ENCODE assay signal across 9 mouse cellular contexts in the genomic region with DNA sequence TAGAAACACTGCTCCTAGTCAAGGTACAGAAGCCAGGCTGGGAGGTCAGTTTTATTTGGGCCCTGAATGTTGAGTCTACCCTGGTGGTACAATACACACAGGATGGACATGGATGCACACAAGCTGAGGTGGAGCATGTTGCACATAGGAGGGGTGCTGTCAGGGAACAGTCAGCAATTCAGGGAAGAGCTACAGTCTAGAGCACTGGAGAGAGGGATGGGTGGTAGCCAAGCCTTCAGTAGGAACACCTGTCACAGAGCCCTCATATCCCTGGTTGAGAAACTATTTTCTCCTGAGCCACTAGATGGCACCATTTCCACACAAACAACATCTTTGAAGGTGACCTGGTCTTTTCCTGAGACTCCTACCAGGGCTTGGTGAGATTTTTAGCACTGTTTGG. TPM values are rescaled to one million over a fixed set of nuclear protein-coding genes. Genes with fewer than 3 reads are reported as not detected.
A peak's percentile ranks its signal among the peaks of the same experiment; 100 is the strongest.
DNase-seq lines count a peak whose midpoint lies in the region; TF ChIP-seq lines count a peak whose summit lies in the region.
"Had no signal": no experiment of that assay in that cellular context is flagged by ENCODE, and none has a peak within 500 bp of the region (broad histone marks: within the 10 kb centered on the region; RNA-seq: fewer than 3 reads in every experiment).

No protein-coding gene starts in this region.

- peak; percentile 82 to 89 for TF ChIP-seq CTCF in CH12.LX (conservative IDR thresholded peaks at IDR 0.05 in 1 of 2, IDR thresholded peaks at IDR 0.05 in 1 of 2; ENCODE audit: low read depth in 2 of 2, low read length in 2 of 2)

- peaks cover 23% of the 10 kb centered on the region for H3K27me3 ChIP-seq in CH12.LX (replicated peaks)

- no peaks in the 10 kb centered on the region for H3K9me3 ChIP-seq in CH12.LX (replicated peaks; ENCODE audit: low read length)

- H3K4me1 ChIP-seq in CH12.LX (ENCODE audit: control insufficient read depth in 1 of 2, insufficient read depth in 2 of 2): no peaks in the 10 kb centered on the region

- DNase-seq in adrenal gland, adult (ENCODE audit: inconsistent age in 2 of 2, low spot score in 1 of 2): peak; percentile 14 to 72
- DNase-seq in adrenal gland, postnatal 4 days (ENCODE audit: low spot score in 2 of 2): no peak
- DNase-seq in CH12.LX (ENCODE audit: extremely low read depth): peak; percentile 65
- DNase-seq in cerebellum, postnatal 10 days: peak; percentile 88 to 89
- DNase-seq in heart, postnatal 36 days: peak; percentile 5 to 8
- DNase-seq in layer of hippocampus, postnatal 10 days (ENCODE audit: low spot score in 2 of 2): peak; percentile 37 to 60
- peak; percentile 27 for DNase-seq in neural tube, embryonic 10.5 days (ENCODE audit: extremely low spot score, low spot score)
- no peak for DNase-seq in spleen, postnatal 10 days (ENCODE audit: low spot score in 2 of 2)

- in situ Hi-C loops in CH12.LX (cut with MboI; ENCODE audit: low pct_ligation_motif_present, low pct_unique_long_range_greater_than_20kb, low sequenced_read_pairs): loop anchor here (10.0 to 25.0 kb wide), 3 partner anchors 325 to 853 kb away; no protein-coding TSS in a partner anchor

- intact Hi-C loops in heart, postnatal 36 days (cut with DNase I): loop anchor here (1.0 kb wide), 1 partner anchor 839 kb away; no protein-coding TSS in a partner anchor

- TF ChIP-seq POLR2A in CH12.LX (IDR thresholded peaks at IDR 0.05; ENCODE audit: low read depth, low read length): no peak

- H3K79me2 ChIP-seq in CH12.LX (replicated peaks; ENCODE audit: control insufficient read depth, extremely low read depth, insufficient read depth, poor library complexity, severe bottlenecking): no peaks in the 10 kb centered on the region

- dilution Hi-C loops in CH12.LX (cut with MboI; ENCODE audit: extremely low pct_ligation_motif_present, extremely low pct_unique_long_range_greater_than_20kb, low sequenced_read_pairs): no loop called here

- no peak overlapping the region for H3K4me3 ChIP-seq in CH12.LX (replicated peaks in 1 of 3; ENCODE audit: low read depth in 2 of 3, low read length in 2 of 3, poor library complexity in 1 of 3)

- TF ChIP-seq RAD21 in CH12.LX (IDR thresholded peaks at IDR 0.05; ENCODE audit: low read depth, low read length): peak; percentile 90

- no peak overlapping the region for H3K27ac ChIP-seq in CH12.LX (ENCODE audit: insufficient read depth, low read depth)

- no peak overlapping the region for H3K9ac ChIP-seq in CH12.LX (ENCODE audit: insufficient read depth, low read depth)

- no peaks in the 10 kb centered on the region for H3K36me3 ChIP-seq in CH12.LX (replicated peaks in 1 of 2; ENCODE audit: control insufficient read depth in 1 of 2, insufficient read depth in 1 of 2, low read length in 1 of 2)

- no peak for TF ChIP-seq EP300 in CH12.LX (IDR thresholded peaks at IDR 0.05; ENCODE audit: low read length)

- H3K4me2 ChIP-seq in CH12.LX (ENCODE audit: insufficient read depth, low read depth, poor library complexity, severe bottlenecking): no peak overlapping the region

TF ChIP-seq in CH12.LX, 34 proteins besides CTCF, POLR2A, EP300 and RAD21:
- peak; percentile 32; the same call in 1 of the 2 replicates for TF ChIP-seq ZC3H11A (IDR thresholded peaks at IDR 0.05; ENCODE audit: low read depth, low read length)
- TF ChIP-seq SIN3A (IDR thresholded peaks at IDR 0.05; ENCODE audit: low read length): no peak
- no peak for TF ChIP-seq MEF2A (IDR thresholded peaks at IDR 0.05; ENCODE audit: borderline replicate concordance, low read depth, low read length)
- TF ChIP-seq SMC3 (IDR thresholded peaks at IDR 0.05; ENCODE audit: low read depth, low read length): peak; percentile 63

RNA-seq across cellular contexts. Expression of a gene that starts 13.1 kb away (rescaled TPM):
- total RNA-seq in adrenal gland, postnatal 4 days (2021): not detected
- not detected in 2 replicates for total RNA-seq in CH12.LX (2012; rRNA removed)
- total RNA-seq in CH12.LX (2014; rRNA removed): not detected in 2 replicates
- polyA plus RNA-seq in CH12.LX (2012; ENCODE audit: insufficient read length, low read depth): not detected in 2 replicates
- not detected for total RNA-seq in heart, postnatal 36 days (2021)
- not detected for total RNA-seq in layer of hippocampus, postnatal 10 days (2021)
- polyA plus RNA-seq: C2C12 had no signal

Comparison
In these comparisons a context has a peak if more than half of its experiments do, and no peak if none do; other contexts are left out.
1. DNase-seq: peak in adrenal gland, adult (2 of 2), CH12.LX (single experiment), cerebellum, postnatal 10 days (2 of 2), heart, postnatal 36 days (2 of 2), layer of hippocampus, postnatal 10 days (2 of 2) and neural tube, embryonic 10.5 days (single experiment); none in adrenal gland, postnatal 4 days (0 of 2) and spleen, postnatal 10 days (0 of 2).